Mouse (Mus musculus): ENCODE measurements around the gene Ell2. TPM values are rescaled to one million over a fixed set of nuclear protein-coding genes. Genes with fewer than 3 reads are reported as not detected.

Ell2 gene
- polyA plus RNA-seq, 1 experiment from 2014 or later, result 1.1 TPM

GRCm38 (mm10) chr13:75726569-75727373 is 20.2 kb downstream of the Ell2 start:
- Histone ChIP-seq H3K4me2 (ENCODE audit: low read length) (no peak overlapping the region), H3K4me3 (replicated peaks; ENCODE audit: low read depth, low read length) (no peak overlapping the region), H3K27ac (replicated peaks; ENCODE audit: low read depth, low read length) (no peak overlapping the region), H3K9ac (replicated peaks; ENCODE audit: low read length) (no peak overlapping the region), H3K27me3 (ENCODE audit: control insufficient read depth, insufficient read depth, low read length) (no peaks in the 10 kb centered on the region), H3K4me1 (ENCODE audit: control insufficient read depth, insufficient read depth, low read length) (no peaks in the 10 kb centered on the region), H3K36me3 (ENCODE audit: control insufficient read depth, insufficient read depth, low read length) (no peaks in the 10 kb centered on the region), H3K9me3 (ENCODE audit: control insufficient read depth, low read length) (no peaks in the 10 kb centered on the region)
- ATAC-seq (ENCODE audit: low FRiP score, low TSS enrichment), result no peak
- DNase-seq, result no peak
- 83% methylated on average over 4 of the region's 4 CpGs for WGBS

GRCm38 (mm10) chr13:75727932-75728331 is 21.4 kb downstream of the Ell2 start:
- Histone ChIP-seq H3K27me3 (ENCODE audit: control insufficient read depth, insufficient read depth, low read length) (no peaks in the 10 kb centered on the region), H3K27ac (replicated peaks; ENCODE audit: low read depth, low read length) (no peak overlapping the region), H3K4me2 (ENCODE audit: low read length) (no peak overlapping the region), H3K4me1 (ENCODE audit: control insufficient read depth, insufficient read depth, low read length) (no peaks in the 10 kb centered on the region), H3K9me3 (ENCODE audit: control insufficient read depth, low read length) (no peaks in the 10 kb centered on the region), H3K36me3 (ENCODE audit: control insufficient read depth, insufficient read depth, low read length) (no peaks in the 10 kb centered on the region), H3K9ac (replicated peaks; ENCODE audit: low read length) (no peak overlapping the region), H3K4me3 (replicated peaks; ENCODE audit: low read depth, low read length) (no peak overlapping the region)
- ATAC-seq (ENCODE audit: low FRiP score, low TSS enrichment) (no peak), DNase-seq (no peak)
- 88% methylated on average over 1 of the region's 1 CpGs for WGBS

GRCm38 (mm10) chr13:75729834-75730233 is 23.3 kb downstream of the Ell2 start:
- Histone ChIP-seq H3K9me3 (ENCODE audit: control insufficient read depth, low read length) (no peaks in the 10 kb centered on the region), H3K9ac (replicated peaks; ENCODE audit: low read length) (no peak overlapping the region), H3K4me1 (ENCODE audit: control insufficient read depth, insufficient read depth, low read length) (no peaks in the 10 kb centered on the region), H3K4me3 (replicated peaks; ENCODE audit: low read depth, low read length) (no peak overlapping the region), H3K27me3 (ENCODE audit: control insufficient read depth, insufficient read depth, low read length) (no peaks in the 10 kb centered on the region), H3K36me3 (ENCODE audit: control insufficient read depth, insufficient read depth, low read length) (no peaks in the 10 kb centered on the region), H3K27ac (replicated peaks; ENCODE audit: low read depth, low read length) (no peak overlapping the region), H3K4me2 (ENCODE audit: low read length) (no peak overlapping the region)
- 75% methylated on average over 1 of the region's 1 CpGs for WGBS
- ATAC-seq (ENCODE audit: low FRiP score, low TSS enrichment) (no peak), DNase-seq (no peak)

- ATAC-seq (ENCODE audit: low FRiP score, low TSS enrichment) (no peak), DNase-seq (no peak)
- Histone ChIP-seq H3K27ac (replicated peaks; ENCODE audit: low read depth, low read length) (no peak overlapping the region), H3K9ac (replicated peaks; ENCODE audit: low read length) (no peak overlapping the region), H3K27me3 (ENCODE audit: control insufficient read depth, insufficient read depth, low read length) (no peaks in the 10 kb centered on the region), H3K36me3 (ENCODE audit: control insufficient read depth, insufficient read depth, low read length) (no peaks in the 10 kb centered on the region), H3K9me3 (ENCODE audit: control insufficient read depth, low read length) (no peaks in the 10 kb centered on the region), H3K4me2 (ENCODE audit: low read length) (no peak overlapping the region), H3K4me1 (ENCODE audit: control insufficient read depth, insufficient read depth, low read length) (no peaks in the 10 kb centered on the region), H3K4me3 (replicated peaks; ENCODE audit: low read depth, low read length) (no peak overlapping the region)
Observed at GRCm38 (mm10) chr13:75730717-75731116, 24.2 kb downstream of the Ell2 start.

GRCm38 (mm10) chr13:75733594-75734161 is 27.1 kb downstream of the Ell2 start:
- H3K4me1 ChIP-seq (ENCODE audit: control insufficient read depth, insufficient read depth, low read length), result no peaks in the 10 kb centered on the region
- ATAC-seq (ENCODE audit: low FRiP score, low TSS enrichment), result no peak
- H3K27me3 ChIP-seq (ENCODE audit: control insufficient read depth, insufficient read depth, low read length), result no peaks in the 10 kb centered on the region
- WGBS, result 77% methylated on average over 3 of the region's 3 CpGs
- H3K9me3 ChIP-seq (ENCODE audit: control insufficient read depth, low read length), result no peaks in the 10 kb centered on the region
- H3K27ac ChIP-seq (replicated peaks; ENCODE audit: low read depth, low read length), result no peak overlapping the region
- no peak for DNase-seq
- H3K9ac ChIP-seq (replicated peaks; ENCODE audit: low read length), result no peak overlapping the region
- H3K36me3 ChIP-seq (ENCODE audit: control insufficient read depth, insufficient read depth, low read length), result no peaks in the 10 kb centered on the region
- H3K4me2 ChIP-seq (ENCODE audit: low read length), result no peak overlapping the region
- H3K4me3 ChIP-seq (replicated peaks; ENCODE audit: low read depth, low read length), result no peak overlapping the region

- Histone ChIP-seq H3K4me3 (replicated peaks; ENCODE audit: low read depth, low read length) (no peak overlapping the region), H3K9ac (replicated peaks; ENCODE audit: low read length) (no peak overlapping the region), H3K9me3 (ENCODE audit: control insufficient read depth, low read length) (no peaks in the 10 kb centered on the region), H3K27me3 (ENCODE audit: control insufficient read depth, insufficient read depth, low read length) (no peaks in the 10 kb centered on the region), H3K27ac (replicated peaks; ENCODE audit: low read depth, low read length) (no peak overlapping the region), H3K4me1 (ENCODE audit: control insufficient read depth, insufficient read depth, low read length) (no peaks in the 10 kb centered on the region), H3K4me2 (ENCODE audit: low read length) (no peak overlapping the region), H3K36me3 (ENCODE audit: control insufficient read depth, insufficient read depth, low read length) (no peaks in the 10 kb centered on the region)
- 97% methylated on average over 5 of the region's 5 CpGs for WGBS
- DNase-seq, result no peak
- no peak for ATAC-seq (ENCODE audit: low FRiP score, low TSS enrichment)
Observed at GRCm38 (mm10) chr13:75734231-75734630, 27.7 kb downstream of the Ell2 start.

- no peak for DNase-seq
- Histone ChIP-seq H3K27ac (replicated peaks; ENCODE audit: low read depth, low read length) (no peak overlapping the region), H3K9me3 (ENCODE audit: control insufficient read depth, low read length) (no peaks in the 10 kb centered on the region), H3K4me1 (ENCODE audit: control insufficient read depth, insufficient read depth, low read length) (no peaks in the 10 kb centered on the region), H3K27me3 (ENCODE audit: control insufficient read depth, insufficient read depth, low read length) (no peaks in the 10 kb centered on the region), H3K4me3 (replicated peaks; ENCODE audit: low read depth, low read length) (no peak overlapping the region), H3K9ac (replicated peaks; ENCODE audit: low read length) (no peak overlapping the region), H3K4me2 (ENCODE audit: low read length) (no peak overlapping the region), H3K36me3 (ENCODE audit: control insufficient read depth, insufficient read depth, low read length) (no peaks in the 10 kb centered on the region)
- ATAC-seq (ENCODE audit: low FRiP score, low TSS enrichment), result no peak
- WGBS, result 100% methylated on average over 1 of the region's 1 CpGs
Observed at GRCm38 (mm10) chr13:75735606-75736005, 29.0 kb downstream of the Ell2 start.

- H3K27ac ChIP-seq (replicated peaks; ENCODE audit: low read depth, low read length), result no peak overlapping the region
- DNase-seq, result no peak
- WGBS, result 93% methylated on average over 7 of the region's 7 CpGs
- no peak overlapping the region for H3K4me3 ChIP-seq (replicated peaks; ENCODE audit: low read depth, low read length)
- H3K9ac ChIP-seq (replicated peaks; ENCODE audit: low read length), result no peak overlapping the region
- no peak for ATAC-seq (ENCODE audit: low FRiP score, low TSS enrichment)
- no peaks in the 10 kb centered on the region for H3K36me3 ChIP-seq (ENCODE audit: control insufficient read depth, insufficient read depth, low read length)
- H3K4me1 ChIP-seq (ENCODE audit: control insufficient read depth, insufficient read depth, low read length), result no peaks in the 10 kb centered on the region
- H3K27me3 ChIP-seq (ENCODE audit: control insufficient read depth, insufficient read depth, low read length), result no peaks in the 10 kb centered on the region
- H3K4me2 ChIP-seq (ENCODE audit: low read length), result no peak overlapping the region
- H3K9me3 ChIP-seq (ENCODE audit: control insufficient read depth, low read length), result no peaks in the 10 kb centered on the region
Observed at GRCm38 (mm10) chr13:75737991-75738390, 31.4 kb downstream of the Ell2 start.

GRCm38 (mm10) chr13:75738536-75738935 is 32.0 kb downstream of the Ell2 start:
- 80% methylated on average over 6 of the region's 6 CpGs for WGBS
- Histone ChIP-seq H3K36me3 (ENCODE audit: control insufficient read depth, insufficient read depth, low read length) (no peaks in the 10 kb centered on the region), H3K4me3 (replicated peaks; ENCODE audit: low read depth, low read length) (no peak overlapping the region), H3K27ac (replicated peaks; ENCODE audit: low read depth, low read length) (no peak overlapping the region), H3K9me3 (ENCODE audit: control insufficient read depth, low read length) (no peaks in the 10 kb centered on the region), H3K9ac (replicated peaks; ENCODE audit: low read length) (no peak overlapping the region), H3K27me3 (ENCODE audit: control insufficient read depth, insufficient read depth, low read length) (no peaks in the 10 kb centered on the region), H3K4me2 (ENCODE audit: low read length) (no peak overlapping the region), H3K4me1 (ENCODE audit: control insufficient read depth, insufficient read depth, low read length) (no peaks in the 10 kb centered on the region)
- ATAC-seq (ENCODE audit: low FRiP score, low TSS enrichment) (no peak), DNase-seq (no peak)

Data from midbrain, embryonic 14.5 days (tissue).